Comparison of ENCODE assay signal across 17 mouse cellular contexts in the genomic region with DNA sequence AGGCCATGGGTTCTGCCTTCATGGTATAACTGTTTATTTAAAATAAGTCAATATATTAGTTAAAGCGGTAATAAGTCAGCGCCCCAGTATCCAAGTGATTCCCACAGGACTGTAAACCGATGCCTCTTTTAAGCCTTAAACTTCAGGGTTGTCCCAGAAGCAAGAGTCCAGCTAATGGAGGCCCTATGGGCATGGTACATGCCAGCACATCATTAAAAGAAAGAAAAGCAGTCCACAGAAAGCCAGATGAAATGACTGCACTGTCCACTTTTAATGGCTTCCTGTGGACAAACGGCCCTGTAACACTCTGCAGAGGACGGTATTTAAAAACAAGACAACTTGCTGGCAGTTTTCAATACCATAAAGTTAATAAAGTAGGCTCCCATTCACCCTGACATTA.
"Had no signal": no experiment of that assay in that cellular context is flagged by ENCODE, and none has a peak within 500 bp of the region (broad histone marks: within the 10 kb centered on the region; RNA-seq: fewer than 3 reads in every experiment).

No protein-coding gene starts in this region.

- H3K36me3 ChIP-seq: liver, embryonic 12.5 days; liver, embryonic 15.5 days; midbrain, embryonic 12.5 days; midbrain, embryonic 15.5 days; stomach, embryonic 15.5 days had no signal

- H3K27me3 ChIP-seq: stomach, embryonic 15.5 days had no signal

- H3K9ac ChIP-seq: liver, embryonic 12.5 days; liver, embryonic 15.5 days; midbrain, embryonic 12.5 days; midbrain, embryonic 15.5 days; stomach, embryonic 15.5 days had no signal

- ATAC-seq: inflammation-experienced regulatory T-cells, adult 6 months; intestine, embryonic 16.5 days; liver, embryonic 12.5 days; midbrain, embryonic 15.5 days had no signal

- H3K4me3 ChIP-seq: layer of hippocampus, adult 2 months; liver, embryonic 12.5 days; liver, embryonic 15.5 days; midbrain, embryonic 12.5 days; midbrain, embryonic 15.5 days; myocyte; stomach, embryonic 15.5 days had no signal

- DNase-seq: kidney, postnatal 14 days; layer of hippocampus, adult 9-11 months; liver; lung, adult 18-20 months; lung, postnatal 14 days; lung, postnatal 4 days; right cerebral cortex, postnatal 4 days; thymus, postnatal 25 days had no signal

- H3K27ac ChIP-seq: layer of hippocampus, adult 2 months; liver, embryonic 12.5 days; liver, embryonic 15.5 days; midbrain, embryonic 12.5 days; midbrain, embryonic 15.5 days; stomach, embryonic 15.5 days had no signal

- H3K4me2 ChIP-seq: liver, embryonic 12.5 days; liver, embryonic 15.5 days; midbrain, embryonic 12.5 days; midbrain, embryonic 15.5 days; stomach, embryonic 15.5 days had no signal

- H3K9me3 ChIP-seq: liver, embryonic 12.5 days; liver, embryonic 15.5 days; midbrain, embryonic 12.5 days; midbrain, embryonic 15.5 days; stomach, embryonic 15.5 days had no signal

- H3K4me1 ChIP-seq: liver, embryonic 12.5 days; liver, embryonic 15.5 days had no signal
